Mouse (Mus musculus) left cerebral cortex, postnatal 14 days (tissue): ENCODE results near the gene Foxp1. TPM values are rescaled to one million over a fixed set of nuclear protein-coding genes. Genes with fewer than 3 reads are reported as not detected.

ENCODE experiments used
- DNase-seq, 2 experiments: peaks; one replicate each; pipeline ENCODE4 v3.0.0; 2021 to 2022; ENCODE audit warnings: low spot score in 2 of 2, mixed read lengths in 1 of 2
- intact Hi-C: fragments of 180-260 bp; cut with DNase I; formaldehyde crosslinking; loops from one replicate; pipeline ENCODE4 v1.15.1; 2025
- total RNA-seq, 2 experiments: library from RNA; stranded (reverse); gene quantifications; 2 replicates each; pipeline ENCODE4 v1.2.3; 2021

Gene Foxp1
- total RNA-seq, 2 experiments from 2014 or later: 137 to 149 TPM

DNA sequence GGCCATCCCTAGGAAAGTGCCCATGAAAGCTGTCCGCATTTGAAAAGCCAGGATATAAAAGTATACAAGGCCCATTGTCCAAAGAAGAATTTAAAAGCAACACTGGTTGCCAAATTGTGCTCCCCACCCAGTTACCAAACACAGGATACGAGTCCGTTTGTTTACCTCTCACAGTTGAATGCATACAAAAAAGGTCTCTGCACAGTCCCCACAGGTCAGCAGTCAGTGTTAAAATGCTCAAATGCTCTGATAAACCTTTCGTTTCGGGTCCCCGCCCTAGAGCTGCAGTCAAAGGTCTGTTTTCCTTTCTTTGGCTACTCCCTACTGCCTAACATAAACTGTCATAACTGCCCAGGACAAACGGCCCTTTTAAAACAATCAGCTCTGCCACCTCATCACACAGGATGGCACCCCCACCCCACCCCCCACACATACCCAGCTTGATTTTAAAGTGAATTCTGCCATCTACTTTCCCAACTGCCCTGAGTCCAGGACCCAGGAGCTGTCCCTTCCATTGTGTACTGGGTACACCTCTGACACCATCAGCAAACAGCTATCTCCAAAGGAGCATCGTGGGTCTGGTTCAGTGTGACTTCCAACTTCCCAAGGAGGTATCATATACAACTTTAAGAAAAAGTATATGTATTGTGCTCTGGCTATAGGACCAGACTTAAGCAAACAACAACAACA, 510.5 kb downstream of the Foxp1 start:
- intact Hi-C loops: loop anchor here (10.0 kb wide), 1 partner anchor 77 kb away; no protein-coding TSS in a partner anchor

DNA sequence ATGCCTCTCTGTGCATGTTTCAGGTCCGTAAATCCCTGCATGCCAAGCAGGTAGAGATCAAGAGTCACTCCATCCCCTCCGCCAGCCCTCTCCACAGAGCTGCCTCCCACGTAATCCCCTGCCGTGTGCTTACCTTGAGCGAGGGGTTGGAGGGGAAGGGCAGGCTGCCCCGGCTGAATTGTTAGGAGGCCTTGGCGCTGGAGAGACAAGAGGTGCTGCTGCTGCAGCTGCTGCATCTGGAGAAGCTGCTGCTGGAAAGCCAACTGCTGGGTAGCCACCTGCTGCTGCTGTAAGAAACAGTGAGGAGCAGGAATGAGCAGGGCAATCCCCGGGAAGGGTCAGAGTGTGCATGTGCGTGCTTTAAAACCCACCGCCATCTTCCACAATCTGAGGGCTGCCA, 512.8 kb downstream of the Foxp1 start:
- no peak for DNase-seq
- intact Hi-C loops: loop anchor here (10.0 kb wide), 2 partner anchors 75 to 485 kb away; no protein-coding TSS in a partner anchor

More for the DNA sequence above, 510.5 kb downstream of the Foxp1 start:
- DNase-seq: no peak

DNA sequence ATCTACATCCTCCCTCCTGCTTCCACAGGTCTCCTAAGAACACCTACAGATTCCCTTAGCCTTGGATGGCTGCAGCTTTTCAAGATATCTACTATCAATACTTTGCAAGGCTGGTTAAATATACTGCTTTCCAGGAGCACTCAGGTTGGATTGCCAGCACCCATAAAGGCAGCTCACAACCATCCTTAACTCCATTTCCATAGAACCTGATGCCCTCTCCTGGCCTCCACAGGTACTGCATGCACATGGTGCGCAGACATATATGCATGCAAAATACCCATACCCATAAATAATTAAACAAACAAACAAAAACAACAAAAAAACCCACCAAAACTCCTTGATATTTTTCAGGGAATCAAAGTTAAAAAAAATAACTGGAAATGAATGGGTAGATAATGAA, 514.0 kb downstream of the Foxp1 start:
- intact Hi-C loops: loop anchor here (10.0 kb wide), 1 partner anchor 484 kb away; no protein-coding TSS in a partner anchor
- DNase-seq: no peak

DNA sequence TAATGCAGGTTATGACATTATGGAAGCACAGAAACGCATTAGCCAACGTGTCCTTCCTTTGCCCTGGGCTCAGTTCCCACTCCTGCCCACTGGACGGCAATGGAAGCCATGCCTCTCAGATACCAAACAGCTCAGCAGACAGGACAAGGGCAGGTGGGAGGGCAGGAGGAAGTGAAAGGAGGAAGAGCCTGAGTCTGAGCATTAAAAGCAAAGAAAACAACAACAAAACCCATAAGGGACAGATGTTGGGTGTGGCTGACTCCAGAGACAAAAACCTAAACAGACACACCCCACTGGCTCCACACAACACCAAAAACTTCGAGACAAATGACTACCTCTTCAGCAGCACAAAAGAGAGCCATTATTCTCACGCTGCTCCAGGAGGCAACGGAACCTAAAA, 515.0 kb downstream of the Foxp1 start:
- DNase-seq: no peak
- intact Hi-C loops: loop anchor here (10.0 kb wide), 1 partner anchor 483 kb away; no protein-coding TSS in a partner anchor

DNA sequence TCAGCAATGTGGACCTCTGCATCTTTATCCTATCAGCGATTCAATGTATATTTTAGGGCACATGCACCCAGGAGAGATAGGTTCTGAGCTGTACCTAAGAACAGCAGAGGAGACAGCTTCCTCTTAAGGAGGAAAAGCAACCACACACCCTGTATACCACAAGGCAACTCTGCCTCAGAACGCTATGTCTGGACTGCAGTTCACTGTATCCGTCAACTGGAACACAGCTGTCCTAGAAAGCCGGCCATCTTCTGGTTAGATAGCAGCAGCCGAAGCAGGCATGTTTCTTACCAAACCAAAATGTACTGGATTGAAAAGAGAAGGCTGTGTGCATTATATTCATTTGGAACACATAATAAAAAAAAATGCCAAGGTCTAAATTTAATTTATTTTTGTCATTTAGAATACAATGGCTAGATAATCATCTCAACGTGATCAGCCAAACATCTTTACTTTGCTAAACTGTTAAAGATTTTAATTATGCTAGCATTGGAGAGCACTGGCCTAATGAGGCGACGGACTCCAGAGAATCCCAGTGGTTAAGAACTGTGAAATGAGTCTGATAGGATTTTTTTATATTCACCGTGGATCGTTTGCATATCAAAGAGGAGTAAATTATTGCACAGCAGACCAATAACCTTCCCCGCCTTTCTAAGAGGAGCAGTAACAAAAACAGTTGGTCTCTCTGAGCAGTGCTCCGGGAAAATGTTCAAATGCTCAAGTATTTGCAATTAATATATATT, 518.1 kb downstream of the Foxp1 start:
- no peak for DNase-seq
- intact Hi-C loops: loop anchor here (10.0 kb wide), 1 partner anchor 480 kb away; no protein-coding TSS in a partner anchor

DNA sequence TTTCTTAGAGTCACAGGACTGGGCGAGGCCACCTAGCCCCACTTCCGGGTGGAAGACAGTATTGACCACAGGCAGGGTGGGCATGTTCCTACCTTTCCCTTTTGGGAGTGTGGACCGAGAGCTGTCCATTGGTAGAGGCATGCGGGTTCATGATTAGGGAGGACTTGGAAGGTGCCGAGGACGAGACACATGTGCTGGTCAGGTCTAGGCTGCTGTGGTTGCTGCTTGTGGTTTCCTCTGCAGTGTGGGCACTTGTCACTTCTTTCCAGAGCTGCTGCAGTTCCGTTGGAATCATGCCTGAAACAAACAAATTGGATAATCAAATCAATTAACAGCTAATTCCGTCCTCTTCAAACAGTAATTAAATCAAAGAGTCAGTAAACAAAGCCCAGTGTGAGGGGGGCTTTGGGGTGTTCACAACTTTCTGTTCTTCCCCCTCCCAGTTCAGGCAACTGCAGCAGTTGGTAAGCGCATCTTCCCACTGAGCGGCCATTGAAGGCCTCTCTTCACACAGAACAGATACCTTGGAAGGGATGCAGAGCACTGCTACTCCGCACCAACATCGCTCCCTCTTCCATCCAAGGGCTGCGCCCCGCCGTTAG, 519.3 kb downstream of the Foxp1 start:
- intact Hi-C loops: loop anchor here (10.0 kb wide), 1 partner anchor 478 kb away; no protein-coding TSS in a partner anchor
- DNase-seq: no peak

DNA sequence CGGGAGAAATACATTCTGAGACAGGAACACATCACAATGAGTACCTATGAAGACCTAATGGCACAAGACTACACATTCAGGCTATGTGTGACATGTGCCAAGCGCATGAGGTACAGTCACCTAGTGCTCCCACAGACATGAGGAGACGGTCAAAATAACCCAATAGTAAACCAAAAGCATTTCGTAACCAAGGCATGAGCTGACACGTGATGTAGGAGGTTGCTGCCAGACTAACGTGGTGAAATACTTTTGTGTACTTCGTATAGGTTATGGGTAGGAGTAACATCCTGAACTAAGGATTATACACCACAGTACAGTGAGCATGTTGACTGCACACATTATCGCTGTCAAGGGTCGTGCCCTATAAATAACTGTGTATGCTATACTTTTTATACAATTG, 520.9 kb downstream of the Foxp1 start:
- DNase-seq: no peak
- intact Hi-C loops: loop anchor here (10.0 kb wide), 1 partner anchor 477 kb away; no protein-coding TSS in a partner anchor

DNA sequence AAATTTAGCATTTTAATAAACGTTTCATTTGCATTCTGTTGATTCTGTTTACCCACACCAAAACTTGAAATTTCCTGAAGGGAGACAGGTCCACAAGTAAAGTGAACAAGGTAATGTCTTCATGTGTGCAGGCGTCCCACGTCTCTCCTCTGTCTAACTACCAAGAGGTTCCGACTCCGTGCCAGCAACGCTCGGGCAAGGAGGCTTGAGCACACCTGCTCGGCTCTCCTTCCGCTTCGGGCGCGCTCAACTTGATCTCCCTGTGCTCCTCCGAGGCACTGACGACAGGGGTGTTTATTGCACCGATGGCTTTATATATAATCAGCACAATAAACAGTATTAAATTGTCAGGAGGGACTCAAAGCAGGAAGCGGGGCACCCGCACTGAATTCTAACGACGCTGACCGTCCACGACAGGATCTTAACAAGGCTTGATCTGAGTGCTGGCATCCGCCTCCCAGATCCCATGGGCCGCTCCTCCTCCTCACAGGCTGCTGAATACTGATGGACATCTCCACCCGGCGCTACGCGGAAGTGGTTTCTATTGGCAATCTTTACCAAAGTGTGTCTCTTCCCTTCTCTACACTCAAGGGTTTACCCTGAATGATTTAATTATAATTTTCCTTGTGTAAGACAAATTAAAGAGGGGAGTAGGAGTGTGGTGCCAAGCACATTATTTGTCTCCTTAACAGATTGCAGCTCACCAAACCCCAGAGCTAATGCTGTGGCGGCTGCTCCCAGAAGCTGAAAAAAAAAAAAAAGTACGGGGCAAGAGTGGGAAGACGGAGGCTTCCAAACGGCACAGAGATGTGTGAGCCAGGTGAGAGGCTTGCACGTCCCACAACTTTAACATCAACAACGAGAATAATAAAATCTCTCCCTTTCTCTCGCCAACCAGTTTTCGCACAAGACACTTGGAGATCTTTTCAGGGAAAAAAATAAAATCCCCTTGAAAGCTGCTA, 523.3 kb downstream of the Foxp1 start:
- intact Hi-C loops: no loop called here
- DNase-seq: peak; percentile 34 to 52

DNA sequence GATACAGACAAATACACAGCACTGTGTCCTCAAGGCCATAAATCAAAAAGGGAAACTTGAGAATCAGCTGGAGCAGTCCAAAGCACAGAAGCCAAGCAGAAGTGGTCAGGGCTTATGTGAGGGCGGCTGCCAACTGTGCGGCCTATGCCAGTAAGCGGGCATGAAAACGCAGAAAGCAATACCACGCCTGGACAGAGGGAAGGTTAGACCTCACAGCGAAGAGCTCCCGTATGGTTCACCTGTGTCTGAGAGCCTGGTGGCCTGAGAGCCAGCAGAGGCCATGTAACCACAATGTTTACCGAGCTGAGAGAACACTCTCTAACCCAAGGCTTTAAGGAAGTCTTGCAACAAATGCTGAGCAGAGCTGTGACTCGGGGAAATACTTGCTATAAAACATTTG, 524.8 kb downstream of the Foxp1 start:
- no peak for DNase-seq
- intact Hi-C loops: no loop called here

DNA sequence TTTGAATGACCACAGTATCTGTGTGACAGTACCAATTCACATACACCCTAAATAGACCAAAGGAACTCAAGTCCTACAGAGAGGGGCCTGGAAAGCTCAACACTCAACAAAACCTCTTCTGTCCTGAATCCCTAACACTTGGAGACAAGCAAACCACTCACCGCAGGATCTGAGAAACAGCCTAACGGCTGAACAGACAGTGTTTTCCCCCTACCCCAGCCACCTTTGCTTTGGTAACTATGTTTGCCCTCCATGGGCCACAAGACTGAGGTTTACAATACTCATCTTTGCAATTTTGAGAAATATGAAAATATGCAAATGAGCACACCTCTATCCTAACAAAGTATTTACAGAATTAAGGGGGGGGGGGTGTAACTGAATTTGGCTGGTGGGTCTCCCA, 525.7 kb downstream of the Foxp1 start:
- DNase-seq: no peak
- intact Hi-C loops: no loop called here

DNA sequence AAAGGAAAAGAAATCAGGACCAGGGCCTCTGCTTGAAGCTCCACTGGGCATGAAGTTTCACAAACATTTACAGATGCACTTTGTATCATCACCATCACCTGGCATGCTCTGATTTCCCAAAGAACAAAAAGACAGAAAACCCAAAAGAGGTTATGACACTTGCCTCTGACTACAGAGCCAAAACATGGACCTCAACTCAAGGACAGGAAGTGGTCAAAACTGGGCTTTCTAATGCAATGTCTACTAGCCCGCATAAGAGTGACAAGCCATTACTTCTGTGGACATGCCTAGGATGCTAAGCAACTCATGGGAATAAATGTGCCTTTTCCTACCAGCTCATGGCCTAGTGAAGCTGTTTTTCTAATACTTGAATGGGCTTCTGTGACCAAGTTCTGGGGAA, 526.2 kb downstream of the Foxp1 start:
- intact Hi-C loops: no loop called here
- no peak for DNase-seq

DNA sequence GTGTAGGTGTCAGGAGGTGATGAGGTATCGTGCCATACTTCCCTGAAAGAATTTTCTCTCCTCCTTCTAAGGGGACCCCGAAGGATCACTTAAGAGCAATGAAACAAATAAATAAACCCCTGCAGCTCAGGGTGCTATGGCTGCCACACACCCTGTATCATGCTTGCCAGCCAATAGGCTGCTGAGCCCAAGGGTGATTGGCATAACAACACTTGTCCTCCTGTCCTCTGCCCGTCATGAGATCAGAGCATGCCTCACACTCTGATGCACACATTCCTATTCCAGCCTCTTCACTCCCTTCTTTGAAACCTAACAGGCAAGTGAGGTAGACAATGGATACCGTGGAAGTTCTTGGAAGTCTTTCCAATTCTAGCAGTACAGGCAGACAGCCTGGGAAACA, 526.8 kb downstream of the Foxp1 start:
- DNase-seq: no peak
- intact Hi-C loops: no loop called here

DNA sequence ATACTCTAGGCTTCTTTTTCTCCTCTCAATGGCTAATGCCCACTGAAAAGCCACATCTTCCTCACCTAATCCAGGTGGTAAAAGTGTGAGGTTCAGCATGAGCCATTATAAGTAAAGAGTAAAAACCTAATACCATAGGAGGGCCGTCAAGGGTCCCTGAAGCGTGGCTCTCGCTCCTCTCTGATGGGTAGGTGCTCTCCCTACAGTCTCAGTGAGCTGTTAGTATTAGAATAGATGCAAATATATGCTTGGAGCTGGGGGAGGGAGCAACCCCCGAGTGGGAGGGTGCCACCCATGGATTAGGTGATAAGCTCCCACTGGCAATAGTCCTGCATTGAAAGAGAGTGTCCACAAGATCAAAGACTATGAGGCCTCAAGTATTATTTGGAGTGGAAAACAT, 527.6 kb downstream of the Foxp1 start:
- DNase-seq: no peak
- intact Hi-C loops: no loop called here

DNA sequence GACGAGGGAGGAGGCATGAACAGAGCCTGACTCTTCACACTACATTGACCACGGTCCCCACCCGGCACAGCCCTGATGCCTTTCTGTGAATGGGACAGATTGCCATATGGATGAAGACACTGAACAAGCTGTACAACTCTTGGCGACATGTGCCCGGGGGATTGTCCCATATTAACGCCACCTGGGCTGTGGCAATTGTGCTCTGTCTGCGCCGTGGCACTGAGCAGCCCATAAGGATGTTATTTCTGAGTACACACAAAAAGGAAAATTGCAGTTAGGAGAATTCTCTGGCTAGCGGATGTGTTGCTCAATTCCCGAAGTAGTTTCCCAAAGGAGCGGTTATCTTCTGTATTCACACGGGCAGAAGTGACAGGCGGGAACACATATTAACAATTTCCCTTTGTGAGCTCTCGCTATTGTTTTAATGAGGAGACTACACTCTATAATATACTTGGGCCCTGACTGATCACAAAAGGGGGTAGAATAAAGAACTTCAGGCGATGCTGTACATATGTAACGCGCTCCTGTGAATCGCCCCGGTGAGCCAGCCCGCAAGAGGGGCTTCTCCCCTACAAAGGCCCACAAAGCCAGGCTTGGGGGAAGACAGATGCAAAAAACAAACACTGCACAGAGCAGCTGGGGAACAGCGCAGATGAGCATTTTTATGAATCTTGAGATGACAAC, 528.3 kb downstream of the Foxp1 start:
- DNase-seq: no peak
- intact Hi-C loops: no loop called here

DNA sequence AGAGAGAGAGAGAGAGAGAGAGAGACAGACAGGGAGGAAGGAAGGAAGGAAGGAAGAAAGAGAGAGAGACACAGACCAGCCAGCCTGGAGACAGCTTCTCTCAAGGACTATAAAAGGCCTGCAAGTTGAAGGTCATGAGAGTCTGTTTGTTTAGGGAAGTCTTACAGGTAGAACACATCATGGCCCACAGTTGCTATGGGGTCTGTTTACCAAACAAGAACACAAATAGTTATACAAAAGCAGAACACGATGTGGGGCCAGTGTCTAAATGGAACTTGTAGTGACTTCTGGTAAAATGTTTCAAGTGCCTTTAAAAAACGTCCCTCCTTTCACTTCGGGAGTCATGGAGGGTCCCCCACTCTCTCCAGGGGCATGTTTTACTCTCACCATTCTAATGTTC, 529.3 kb downstream of the Foxp1 start:
- intact Hi-C loops: no loop called here

DNA sequence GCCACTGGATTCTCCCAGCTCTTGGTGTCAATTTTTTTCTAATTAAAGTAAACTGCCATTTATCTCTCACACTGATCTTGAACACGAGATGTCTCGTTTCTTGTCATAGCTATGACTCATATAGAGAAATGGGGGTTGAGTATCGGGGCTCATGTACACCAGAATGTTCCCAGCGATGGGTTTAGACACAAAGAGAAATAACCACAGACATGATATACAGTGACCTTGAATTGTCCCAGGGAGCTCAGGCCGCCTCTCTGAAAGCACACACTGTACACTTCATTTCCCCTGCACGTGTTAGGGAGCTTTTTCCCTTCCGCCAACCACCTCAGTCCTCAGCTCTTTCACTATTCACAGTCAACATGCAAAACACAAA, 529.8 kb downstream of the Foxp1 start:
- intact Hi-C loops: no loop called here

More for the DNA sequence above, 529.3 kb downstream of the Foxp1 start:
- DNase-seq: no peak

DNA sequence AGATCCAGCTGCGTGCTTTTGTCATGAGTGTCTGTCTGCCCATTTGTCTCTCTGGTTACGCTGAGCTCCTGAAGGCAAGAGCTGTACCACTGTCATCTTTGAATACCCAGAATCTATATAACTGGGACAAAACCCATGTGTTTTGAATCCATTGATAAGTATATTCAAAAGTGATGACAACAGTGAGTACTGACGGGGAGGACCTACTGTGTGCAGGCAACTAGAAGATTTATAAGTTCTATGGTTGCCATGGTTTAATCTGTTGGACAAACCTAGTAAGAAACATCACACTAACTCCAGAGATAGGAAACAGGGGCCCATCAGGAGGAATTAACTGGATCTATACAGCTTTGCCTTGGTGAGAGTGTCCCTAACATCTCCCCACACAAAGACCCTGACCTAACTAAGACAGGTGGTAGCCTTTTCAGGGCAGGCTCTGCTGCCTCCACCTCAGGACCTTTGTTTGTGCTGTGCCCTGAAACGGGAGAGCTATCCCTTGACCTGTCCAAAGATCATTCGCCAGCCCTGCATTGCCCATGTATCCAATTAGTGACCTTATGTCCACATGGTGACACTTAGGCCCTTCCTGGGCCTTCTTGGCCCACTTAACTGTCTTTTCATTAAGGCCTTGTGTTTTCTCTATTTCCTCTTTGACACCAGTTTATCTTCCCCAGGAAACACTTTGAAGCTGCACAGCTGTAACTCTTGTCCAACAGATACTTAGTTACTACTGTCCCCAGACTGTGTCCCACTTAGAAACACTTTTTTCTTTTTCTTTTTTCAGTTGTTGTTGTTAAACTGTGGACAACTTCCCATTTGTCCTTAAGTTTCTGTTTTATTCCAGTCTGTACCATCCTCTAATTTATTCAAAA, 530.4 kb downstream of the Foxp1 start:
- intact Hi-C loops: no loop called here
- no peak for DNase-seq

More for the DNA sequence above, 529.8 kb downstream of the Foxp1 start:
- DNase-seq: no peak
